Mouse (Mus musculus): Measurements from ENCODE around the gene Emilin3.

The Emilin3 gene

DNA sequence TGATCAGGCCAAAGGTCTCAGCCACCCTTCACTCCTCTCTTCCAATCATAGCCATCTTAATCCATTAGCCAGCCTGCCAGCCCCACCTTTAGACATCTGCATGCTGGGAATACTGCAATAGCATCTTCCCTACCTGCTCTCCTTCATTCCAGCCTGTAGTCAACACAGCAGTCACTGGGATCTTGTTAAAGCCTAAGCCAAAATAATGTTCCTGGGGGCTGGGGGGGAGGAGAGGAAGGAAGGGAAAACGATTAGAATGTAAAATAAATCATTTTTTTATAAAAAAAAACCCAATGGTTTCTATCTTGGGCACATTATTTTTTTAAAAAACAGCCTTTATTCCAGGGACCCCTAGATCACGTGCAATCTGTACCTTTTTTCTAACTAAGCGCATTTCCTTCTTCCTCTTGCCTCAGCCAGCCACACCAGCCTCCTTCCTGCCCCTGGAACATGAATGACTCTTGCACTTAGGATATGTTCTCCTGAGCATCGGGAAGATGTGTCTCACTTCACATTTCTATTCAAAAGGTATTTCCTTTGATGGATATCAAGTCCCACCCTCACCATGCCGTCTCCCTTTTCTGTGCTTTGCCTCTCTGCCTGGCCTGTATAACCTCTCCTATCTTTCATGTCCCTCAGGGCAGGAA is 37.8 kb downstream of the Emilin3 start:
- no peak for DNase-seq (ENCODE audit: low read depth in 2 of 2, low spot score in 2 of 2)

DNA sequence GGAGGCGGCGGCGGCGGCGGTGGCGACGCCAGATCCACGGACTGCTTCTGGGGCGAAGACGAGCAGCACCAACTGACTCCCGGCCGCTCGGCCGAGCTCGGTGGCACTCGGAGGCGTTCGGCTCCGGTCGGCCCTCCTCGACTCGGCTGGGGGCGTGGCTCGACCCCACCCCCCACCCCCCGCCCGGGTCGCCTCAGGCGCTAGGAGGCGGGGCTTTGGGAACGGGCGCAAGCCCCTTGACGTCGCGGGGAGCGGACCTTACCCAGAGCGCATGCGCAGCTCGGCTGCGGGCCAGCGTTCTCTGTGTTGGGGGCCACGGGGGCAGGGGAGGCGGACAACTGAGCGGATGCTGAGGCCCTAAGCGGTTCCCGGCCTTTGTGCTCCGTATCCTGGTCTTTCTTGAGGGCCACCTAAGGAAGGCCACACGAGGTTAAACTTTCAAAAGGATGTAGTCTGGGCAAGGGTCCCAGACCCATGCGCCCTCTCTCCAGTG is 39.2 kb downstream of the Emilin3 start, which contains the start of gene Zhx3:
TSS of gene Zhx3 (minus strand) at position 109 of the 493 bp plus-strand sequence.
- peak; percentile 68 to 70 for DNase-seq (ENCODE audit: low read depth in 2 of 2, low spot score in 2 of 2)

DNA sequence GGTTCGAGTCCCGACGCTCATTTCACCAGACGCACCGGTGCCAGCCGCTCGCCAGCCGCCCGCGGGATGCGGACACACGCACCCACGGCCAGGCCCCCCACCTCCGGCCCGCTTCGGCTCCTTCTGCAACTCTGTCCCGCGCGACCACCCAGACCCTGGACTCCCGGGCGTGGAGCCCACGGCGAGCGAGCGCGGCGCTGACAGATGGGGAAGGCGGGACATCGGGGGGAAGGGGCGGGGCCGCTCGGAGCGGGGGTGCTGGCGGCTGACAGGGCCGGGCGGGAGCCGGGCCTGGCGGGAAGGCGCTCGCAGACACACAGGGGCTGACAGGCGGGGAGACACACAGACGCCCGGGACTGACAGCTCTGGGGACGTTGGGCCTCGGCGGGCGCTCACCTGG is 39.7 kb downstream of the Emilin3 start:
- DNase-seq (ENCODE audit: low read depth in 2 of 2, low spot score in 2 of 2) = peak; percentile 35 to 53

DNA sequence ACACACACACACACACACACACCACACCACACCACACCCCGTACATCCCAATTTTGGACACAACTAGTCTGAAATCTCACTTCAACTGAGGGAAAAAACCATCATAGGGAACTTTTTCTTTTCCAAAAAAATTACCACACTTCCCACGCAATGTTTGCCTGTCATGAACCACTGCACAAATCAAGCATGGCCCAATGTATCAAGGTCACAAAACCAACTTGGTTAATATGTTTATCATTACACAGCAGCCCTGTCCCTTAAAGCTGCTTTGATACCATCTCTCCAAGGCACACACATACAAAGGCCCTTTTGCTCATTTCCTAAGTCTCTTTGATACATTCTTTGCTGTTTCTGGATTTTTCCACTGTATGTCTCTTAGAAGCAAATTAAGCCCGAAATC is 40.8 kb downstream of the Emilin3 start:
- no peak for DNase-seq (ENCODE audit: low read depth in 2 of 2, low spot score in 2 of 2)

DNA sequence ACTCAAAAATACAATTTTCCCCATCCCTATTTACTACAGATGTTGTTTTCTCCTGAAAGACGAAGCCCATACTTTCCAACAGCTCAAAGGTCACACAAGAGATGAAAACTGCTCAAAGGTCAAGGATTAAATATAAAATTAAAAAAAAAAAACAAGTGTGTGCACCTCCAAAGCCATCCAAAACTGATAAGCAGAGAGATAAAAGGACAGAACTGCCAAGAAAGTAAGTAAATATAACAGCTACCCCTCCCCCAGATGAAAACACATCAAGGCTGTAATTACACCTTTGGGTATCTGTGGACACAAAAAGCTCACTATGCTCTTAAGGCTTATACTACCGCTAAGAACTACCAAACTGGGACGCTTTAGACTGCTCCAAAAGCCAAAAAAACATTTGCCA is 42.7 kb downstream of the Emilin3 start:
- DNase-seq (ENCODE audit: low read depth in 2 of 2, low spot score in 2 of 2) = no peak

- DNase-seq (ENCODE audit: low read depth in 2 of 2, low spot score in 2 of 2) = no peak
Observed at GRCm38 (mm10) chr2:160865266-160865665, 46.9 kb downstream of the Emilin3 start.

DNA sequence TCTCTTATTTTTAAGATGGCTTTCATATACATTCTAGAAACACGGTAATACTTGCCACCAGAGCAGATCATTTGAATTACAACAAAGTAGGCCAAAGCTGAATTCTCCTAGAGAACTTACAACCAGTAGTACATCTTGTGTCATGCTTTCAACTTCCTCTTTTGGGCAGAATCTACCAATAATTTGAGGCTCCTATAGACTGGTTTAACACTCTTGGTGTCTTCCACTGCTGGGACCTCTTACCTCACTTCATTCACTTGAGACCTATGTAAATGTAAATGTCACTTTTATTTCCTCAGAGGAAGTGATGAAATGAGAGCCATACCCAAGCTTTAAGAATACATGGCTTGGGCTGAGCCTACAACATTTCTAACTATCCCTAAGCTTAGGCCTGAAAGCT is 48.0 kb downstream of the Emilin3 start:
- DNase-seq (ENCODE audit: low read depth in 2 of 2, low spot score in 2 of 2) = no peak

- no peak for DNase-seq (ENCODE audit: low read depth in 2 of 2, low spot score in 2 of 2)
Observed at GRCm38 (mm10) chr2:160860363-160860762, 51.8 kb downstream of the Emilin3 start.

Measured in CD8-positive naive resting alpha-beta T cell, adult 2 months (primary cell).